Mouse (Mus musculus): ENCODE data around the gene Gm7073.

DNA sequence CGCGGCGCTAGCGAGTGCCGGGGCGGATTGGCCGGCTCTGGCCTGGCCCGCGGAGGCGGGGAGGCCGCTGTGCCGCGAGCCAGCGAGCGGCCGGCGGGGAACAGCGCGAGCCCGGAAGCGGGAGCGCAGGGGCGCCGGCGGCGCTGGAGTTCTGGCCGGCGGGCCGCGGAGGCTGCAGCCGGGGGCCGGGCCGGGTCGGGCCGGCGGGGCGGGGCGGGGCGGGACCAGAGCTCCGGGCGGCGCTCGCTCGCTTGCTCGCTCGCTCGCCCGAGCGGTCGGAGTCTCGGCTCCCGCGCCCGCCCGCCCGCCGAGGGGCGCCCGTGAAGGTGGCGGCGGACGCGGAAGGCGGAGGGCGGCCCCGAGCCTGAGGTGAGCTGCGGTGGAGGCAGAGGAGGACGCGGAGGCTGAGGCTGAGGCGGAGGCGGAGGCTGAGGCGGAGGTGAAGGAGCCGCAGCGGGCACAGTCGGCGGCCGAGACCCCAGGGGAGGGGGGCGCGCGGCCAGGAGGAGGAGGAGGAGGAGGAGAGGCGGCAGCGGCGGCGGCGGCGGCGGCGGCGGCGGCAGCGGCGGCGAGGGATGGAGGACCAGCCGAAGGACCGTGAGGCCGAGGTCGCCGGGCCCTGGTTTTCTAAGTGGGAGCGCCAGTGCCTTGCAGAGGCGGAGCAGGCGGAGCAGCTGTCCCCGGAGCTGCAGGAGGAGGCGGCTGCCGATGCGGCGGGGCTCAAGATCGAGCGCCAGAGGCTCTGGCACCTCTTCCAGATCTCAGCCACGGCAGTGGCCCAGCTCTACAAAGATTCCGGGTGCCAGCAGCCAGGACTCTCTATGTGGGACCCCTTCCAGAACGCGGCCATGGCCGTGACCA is 8.6 kb upstream of the Gm7073 start:
- TF ChIP-seq TBP (conservative IDR thresholded peaks at IDR 0.05; ENCODE audit: low read depth, low read length) (no peak), CTCF (conservative IDR thresholded peaks at IDR 0.05 in 1 of 2, IDR thresholded peaks at IDR 0.05 in 1 of 2; ENCODE audit: low read depth in 2 of 2, low read length in 2 of 2) (no peak), BHLHE40 (IDR thresholded peaks at IDR 0.05; ENCODE audit: low read depth, low read length) (no peak), MYC (IDR thresholded peaks at IDR 0.05; ENCODE audit: low read depth, low read length) (no peak), MAX (IDR thresholded peaks at IDR 0.05; ENCODE audit: low read length) (no peak), POLR2A (IDR thresholded peaks at IDR 0.05; ENCODE audit: low read depth, low read length) (no peak), ELF1 (IDR thresholded peaks at IDR 0.05; ENCODE audit: low read depth, low read length) (no peak), HCFC1 (IDR thresholded peaks at IDR 0.05; ENCODE audit: low read depth, low read length) (no peak), EP300 (IDR thresholded peaks at IDR 0.05; ENCODE audit: low read length) (no peak), E2F4 (IDR thresholded peaks at IDR 0.05; ENCODE audit: insufficient replicate concordance, low read depth, low read length) (no peak), ETS1 (conservative IDR thresholded peaks at IDR 0.05; ENCODE audit: low read depth, low read length) (no peak), CHD1 (IDR thresholded peaks at IDR 0.05; ENCODE audit: low read depth, low read length) (no peak)

All from CH12.LX (cell line).